Mouse (Mus musculus) megakaryocyte, embryonic 14.5 days (primary cell): ENCODE measurements at regions not wholly inside any gene's neighbourhood (a gene's known extent, or its start where the extent isn't known, plus 50 kb on each side); places are given as distances from the start of the nearest gene placed in this dataset.

Experiments used
- H3K27me3 ChIP-seq: replicated peaks from 2 replicates; pipeline ENCODE3; 2012; ENCODE audit warnings: inconsistent platforms
- H3K36me3 ChIP-seq: replicated peaks from 2 replicates; pipeline ENCODE3; 2012; ENCODE audit warnings: low read length, inconsistent platforms, mixed read lengths
- H3K4me1 ChIP-seq: 2 replicates; pipeline ENCODE4 v1.6.1; 2012; ENCODE audit warnings: inconsistent platforms
- H3K4me3 ChIP-seq: replicated peaks from 2 replicates; pipeline ENCODE3; 2012; ENCODE audit warnings: moderate library complexity, mild to moderate bottlenecking, inconsistent platforms
- H3K9me3 ChIP-seq: 2 replicates; pipeline ENCODE4 v1.6.1; 2012; ENCODE audit warnings: inconsistent platforms
- FLI1 ChIP-seq: IDR thresholded peaks from 2 replicates; pipeline ENCODE4 v1.6.1; 2012; ENCODE audit warnings: low read length, inconsistent platforms, mixed read lengths
- GATA1 ChIP-seq: IDR thresholded peaks from 3 replicates; pipeline ENCODE4 v1.6.1; 2012; ENCODE audit warnings: mixed read lengths, low read length, inconsistent platforms, borderline replicate concordance

DNA sequence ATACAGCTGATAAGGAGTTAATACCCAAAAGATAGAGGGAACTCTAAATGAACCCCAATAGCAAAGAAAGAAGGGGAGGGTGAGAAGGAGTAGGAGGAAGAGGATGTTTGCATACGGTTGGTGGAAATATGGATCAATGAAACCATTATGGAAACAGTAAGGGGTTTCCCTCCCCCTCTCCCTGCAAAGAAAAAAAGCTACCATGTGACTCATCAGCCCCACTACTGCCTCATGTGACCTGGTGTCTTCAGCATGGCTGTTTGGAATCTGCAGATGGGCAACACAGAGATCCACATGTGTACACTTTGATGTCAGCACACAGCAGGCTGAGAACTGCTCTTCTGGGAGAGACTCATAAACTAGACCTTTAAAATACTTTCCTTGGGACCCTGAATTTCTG, 163.4 kb upstream of the Zc3h12c start:
- TF ChIP-seq GATA1 (no peak), FLI1 (no peak)
- peaks cover 14% of the 10 kb centered on the region for H3K4me1 ChIP-seq
- H3K4me3 ChIP-seq = no peak overlapping the region
- H3K9me3 ChIP-seq = no peaks in the 10 kb centered on the region
- no peaks in the 10 kb centered on the region for H3K36me3 ChIP-seq
- no peaks in the 10 kb centered on the region for H3K27me3 ChIP-seq

DNA sequence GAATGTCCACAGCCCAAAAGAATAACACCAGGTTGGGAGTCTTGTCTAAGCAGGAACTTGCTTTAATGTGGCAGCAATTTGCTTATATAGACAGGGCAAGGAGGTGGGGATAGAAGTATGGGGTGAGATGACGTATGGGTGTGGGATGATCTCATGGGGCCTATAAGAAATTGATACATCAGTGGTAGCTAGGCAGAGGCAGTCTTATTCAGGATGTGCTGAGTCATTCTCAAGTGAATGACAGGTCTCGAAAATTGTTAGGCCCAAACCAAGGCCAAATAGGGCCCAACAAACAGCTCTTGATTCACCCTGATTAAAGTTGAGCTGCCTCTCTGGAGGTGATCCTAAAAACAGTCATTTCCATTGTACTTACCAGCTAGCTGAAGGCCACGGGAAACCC, 162.3 kb upstream of the Zc3h12c start:
- peaks cover 22% of the 10 kb centered on the region for H3K4me1 ChIP-seq
- H3K9me3 ChIP-seq = no peaks in the 10 kb centered on the region
- H3K27me3 ChIP-seq = no peaks in the 10 kb centered on the region
- H3K36me3 ChIP-seq = no peaks in the 10 kb centered on the region
- TF ChIP-seq GATA1 (no peak), FLI1 (no peak)
- H3K4me3 ChIP-seq = no peak overlapping the region

DNA sequence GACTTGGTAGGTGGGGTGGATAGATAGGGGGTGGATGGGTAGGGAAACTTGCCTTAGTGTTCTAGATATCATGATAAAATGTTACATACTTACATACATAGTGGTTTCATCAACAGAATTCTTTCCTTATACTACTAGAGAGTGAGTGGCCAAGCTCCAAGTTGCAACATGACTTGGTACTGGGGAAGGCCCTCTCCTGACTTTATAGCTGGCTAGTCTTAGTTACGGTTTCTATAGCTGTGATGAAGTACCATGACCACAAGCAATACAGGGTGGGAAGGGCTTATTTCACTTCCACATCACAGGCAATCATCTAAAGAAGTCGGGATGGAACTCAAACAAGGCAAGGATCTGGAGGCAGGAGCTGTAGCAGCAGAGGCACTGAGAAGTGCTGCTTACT, 156.0 kb upstream of the Zc3h12c start:
- Histone ChIP-seq H3K27me3 (no peaks in the 10 kb centered on the region), H3K4me1 (peaks cover 17% of the 10 kb centered on the region), H3K9me3 (no peaks in the 10 kb centered on the region), H3K36me3 (no peaks in the 10 kb centered on the region), H3K4me3 (no peak overlapping the region)
- no peak for TF ChIP-seq GATA1
- no peak for TF ChIP-seq FLI1

DNA sequence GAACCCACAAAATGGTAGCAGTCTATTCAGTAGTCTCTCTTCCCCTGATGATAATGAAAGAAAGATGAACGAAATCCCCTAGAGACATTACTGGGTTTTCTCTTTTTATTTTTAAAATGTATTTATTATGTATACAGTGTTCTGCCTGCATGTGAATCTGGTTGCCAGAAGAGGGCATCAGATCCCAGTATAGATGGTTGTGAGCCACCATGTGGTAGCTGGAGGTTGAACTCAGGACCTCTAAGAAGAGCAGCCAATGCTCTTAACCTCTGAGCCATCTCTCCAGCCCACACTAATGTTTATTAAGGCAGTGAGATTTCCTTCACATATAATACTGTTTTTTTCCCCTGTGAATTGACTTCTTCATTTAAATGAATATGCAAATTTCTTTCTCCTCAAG, 155.4 kb upstream of the Zc3h12c start:
- H3K4me1 ChIP-seq = peaks cover 17% of the 10 kb centered on the region
- H3K4me3 ChIP-seq = no peak overlapping the region
- TF ChIP-seq GATA1 = no peak
- TF ChIP-seq FLI1 = no peak
- H3K36me3 ChIP-seq = no peaks in the 10 kb centered on the region
- H3K27me3 ChIP-seq = no peaks in the 10 kb centered on the region
- H3K9me3 ChIP-seq = no peaks in the 10 kb centered on the region

DNA sequence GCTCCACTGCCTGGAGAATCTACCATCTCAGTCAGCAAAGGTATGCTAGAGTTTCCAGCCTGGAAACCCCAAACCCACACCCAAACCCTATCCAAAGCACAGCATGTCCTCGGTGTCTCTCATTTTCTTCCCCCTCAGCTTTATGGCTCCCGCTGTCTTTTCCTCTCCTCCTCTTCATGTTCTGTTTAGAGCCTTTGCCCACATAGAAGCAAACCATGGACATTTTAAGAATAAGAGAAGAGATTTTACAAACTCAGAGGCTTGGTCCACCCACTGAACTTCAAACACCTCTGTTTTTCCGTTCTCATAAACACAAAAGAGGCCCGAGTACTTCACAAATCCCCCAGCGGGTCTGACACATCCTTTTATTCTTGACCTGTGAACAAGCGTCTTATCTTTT, 154.9 kb upstream of the Zc3h12c start:
- TF ChIP-seq FLI1 = no peak
- no peak for TF ChIP-seq GATA1
- Histone ChIP-seq H3K27me3 (no peaks in the 10 kb centered on the region), H3K9me3 (no peaks in the 10 kb centered on the region), H3K4me1 (peaks cover 17% of the 10 kb centered on the region), H3K4me3 (no peak overlapping the region), H3K36me3 (no peaks in the 10 kb centered on the region)

DNA sequence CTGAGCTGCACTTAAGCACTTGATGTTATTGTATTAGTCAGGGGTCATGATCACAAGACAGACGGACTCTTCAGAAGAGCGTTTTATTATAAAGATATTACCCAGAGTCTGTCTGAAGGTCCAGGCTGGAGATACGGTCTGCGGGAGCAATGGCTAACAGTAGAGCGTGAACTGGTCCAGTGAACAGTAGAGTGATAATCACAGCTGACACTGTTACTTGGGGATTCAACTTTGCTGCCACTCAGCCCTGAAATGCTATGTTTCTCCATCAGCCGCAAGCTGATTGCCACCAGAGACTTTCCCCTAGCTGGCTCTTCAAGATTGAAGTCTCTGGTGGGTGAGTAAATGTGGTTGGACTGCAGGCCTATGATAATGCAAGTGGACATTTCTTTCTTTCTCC, 133.1 kb upstream of the Zc3h12c start:
- H3K36me3 ChIP-seq = no peaks in the 10 kb centered on the region
- no peaks in the 10 kb centered on the region for H3K27me3 ChIP-seq
- TF ChIP-seq GATA1 (no peak), FLI1 (no peak)
- H3K4me3 ChIP-seq = no peak overlapping the region
- peaks cover 20% of the 10 kb centered on the region for H3K4me1 ChIP-seq
- peaks cover 6% of the 10 kb centered on the region for H3K9me3 ChIP-seq

DNA sequence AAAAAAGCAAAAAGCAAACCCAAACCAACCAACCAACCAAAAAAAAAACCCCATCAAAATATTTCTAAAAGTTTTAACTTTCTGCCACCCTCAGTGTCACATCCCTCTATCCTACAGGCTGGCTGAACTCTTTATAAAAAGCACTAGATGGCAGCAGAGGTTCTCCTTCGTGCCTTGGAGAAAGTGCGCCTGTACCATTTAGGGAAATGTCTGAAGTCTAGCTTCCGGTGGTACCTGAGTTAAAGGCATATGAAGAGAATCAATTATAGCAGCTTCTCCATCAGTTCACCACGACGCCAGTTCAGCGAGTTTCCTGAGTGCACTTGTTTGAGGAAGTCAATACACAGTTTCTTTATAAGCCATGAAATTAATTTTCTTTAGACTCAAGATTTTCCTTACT, 130.0 kb upstream of the Zc3h12c start:
- Histone ChIP-seq H3K36me3 (no peaks in the 10 kb centered on the region), H3K9me3 (no peaks in the 10 kb centered on the region), H3K4me1 (peaks cover 17% of the 10 kb centered on the region), H3K27me3 (no peaks in the 10 kb centered on the region), H3K4me3 (peak overlapping the region; percentile 73)
- TF ChIP-seq GATA1 = no peak
- TF ChIP-seq FLI1 = no peak

DNA sequence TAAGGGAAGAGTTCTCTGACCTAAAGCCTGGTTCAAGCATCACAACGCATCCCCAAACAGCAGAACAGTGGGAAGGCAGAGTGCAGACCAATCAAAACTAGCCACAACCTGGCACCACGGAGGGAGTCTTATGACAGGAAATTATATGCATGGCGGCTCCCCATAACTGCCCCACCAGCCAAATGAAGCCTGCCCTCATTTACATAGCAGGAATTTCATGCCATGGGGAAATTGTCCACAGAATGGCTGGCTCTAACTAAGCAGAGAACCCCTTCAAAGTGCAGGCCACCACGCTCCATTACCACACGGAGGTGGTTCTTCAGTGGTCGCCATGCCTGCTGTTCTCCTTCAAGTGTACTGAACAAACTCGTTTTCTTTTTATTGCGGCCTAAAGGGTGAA, 126.3 kb upstream of the Zc3h12c start:
- TF ChIP-seq FLI1 (no peak), GATA1 (no peak)

DNA sequence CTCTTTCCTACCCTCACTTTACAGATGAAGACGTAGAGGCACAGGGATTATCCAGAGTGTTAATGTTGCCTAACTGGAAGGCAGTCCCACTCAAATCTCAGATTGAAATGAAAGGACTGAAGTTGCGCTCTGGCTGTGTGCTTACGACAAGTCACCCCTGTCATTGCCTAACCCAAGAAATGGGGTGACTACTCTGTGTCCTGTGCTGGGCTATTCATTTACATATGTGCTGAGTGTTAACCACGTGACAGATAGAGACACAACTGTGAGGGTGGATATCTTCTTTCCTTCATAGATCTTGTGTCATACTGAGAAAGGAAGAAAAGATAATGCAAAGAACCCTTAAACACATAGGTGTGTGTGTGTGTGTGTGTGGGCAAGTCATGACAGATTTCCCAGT, 120.7 kb upstream of the Zc3h12c start:
- Histone ChIP-seq H3K36me3 (no peaks in the 10 kb centered on the region), H3K4me3 (peak overlapping the region; percentile 79), H3K4me1 (peaks cover 35% of the 10 kb centered on the region), H3K9me3 (no peaks in the 10 kb centered on the region), H3K27me3 (peaks cover 2% of the 10 kb centered on the region)
- TF ChIP-seq GATA1 (no peak), FLI1 (no peak)

More for the DNA sequence above, 126.3 kb upstream of the Zc3h12c start:
- Histone ChIP-seq H3K27me3 (peaks cover 2% of the 10 kb centered on the region), H3K36me3 (no peaks in the 10 kb centered on the region), H3K9me3 (no peaks in the 10 kb centered on the region), H3K4me1 (peaks cover 11% of the 10 kb centered on the region), H3K4me3 (no peak overlapping the region)

DNA sequence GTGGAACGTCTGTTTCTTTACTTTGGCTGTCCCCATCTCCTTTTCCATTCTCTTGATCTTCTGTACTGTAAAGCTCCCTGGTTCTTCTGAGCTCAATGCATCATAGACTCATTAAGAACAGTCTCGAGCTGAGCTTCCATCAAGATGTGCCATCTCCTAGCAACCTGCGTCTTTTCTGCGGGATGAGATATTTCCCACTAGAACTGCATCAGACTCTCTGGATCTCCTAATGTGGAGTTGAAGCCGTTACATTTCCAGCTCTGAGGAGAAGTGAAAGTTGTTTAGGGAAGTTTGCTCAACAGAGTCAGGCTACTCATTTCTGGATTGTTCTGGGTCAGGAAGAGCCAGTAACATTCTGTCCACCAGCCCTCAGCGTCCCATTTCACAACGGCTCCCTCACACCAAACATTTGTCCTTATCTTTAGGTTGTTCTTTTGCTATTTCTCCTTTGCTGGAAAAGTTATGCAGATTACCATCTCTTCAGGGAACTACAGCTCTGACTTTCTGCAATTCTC, 119.4 kb upstream of the Zc3h12c start:
- Histone ChIP-seq H3K9me3 (no peaks in the 10 kb centered on the region), H3K4me1 (peaks cover 41% of the 10 kb centered on the region), H3K36me3 (no peaks in the 10 kb centered on the region), H3K27me3 (no peaks in the 10 kb centered on the region), H3K4me3 (peak overlapping the region; percentile 78)
- TF ChIP-seq GATA1 = no peak
- TF ChIP-seq FLI1 = no peak

DNA sequence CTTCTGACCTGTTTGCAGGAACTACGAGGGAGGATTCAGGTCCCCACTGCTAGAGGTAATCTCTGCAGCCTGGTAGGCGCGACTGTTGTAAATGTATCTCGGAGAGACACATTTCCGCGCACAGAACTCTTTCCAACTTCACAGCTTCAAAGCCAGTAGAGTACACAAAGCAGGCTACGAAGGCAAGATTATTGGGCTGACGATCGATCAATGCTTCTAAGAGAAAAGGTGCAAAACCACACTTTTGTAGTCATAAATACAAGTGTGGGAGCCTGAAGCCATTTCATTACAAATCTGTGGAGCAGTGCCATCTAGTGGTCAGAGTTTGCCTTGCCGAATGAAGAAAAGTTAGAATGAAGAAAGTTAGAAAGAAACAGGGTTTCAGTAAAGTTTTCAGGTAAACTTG, 118.9 kb upstream of the Zc3h12c start:
- peaks cover 45% of the 10 kb centered on the region for H3K4me1 ChIP-seq
- TF ChIP-seq FLI1 (no peak), GATA1 (no peak)
- no peaks in the 10 kb centered on the region for H3K36me3 ChIP-seq
- H3K9me3 ChIP-seq = no peaks in the 10 kb centered on the region
- peaks cover 3% of the 10 kb centered on the region for H3K27me3 ChIP-seq
- peak overlapping the region; percentile 85 for H3K4me3 ChIP-seq
